Mouse (Mus musculus) urinary bladder, adult 2 months (tissue): ENCODE results near the gene Cdh23. TPM values are rescaled to one million over a fixed set of nuclear protein-coding genes. Genes with fewer than 3 reads are reported as not detected.

Source experiments
- DNase-seq: peaks from one replicate; pipeline ENCODE4 v3.0.0; 2022; ENCODE audit warnings: low spot score
- polyA plus RNA-seq: library from polyadenylated mRNA; depleted of rRNA; stranded (reverse); fragments of >200 nt; gene quantifications from 2 replicates; pipeline ENCODE4 v1.2.3, GENCODE M21; 2012; rRNA removed

Gene Cdh23
- polyA plus RNA-seq, 1 experiment, result 0.48 TPM

DNA sequence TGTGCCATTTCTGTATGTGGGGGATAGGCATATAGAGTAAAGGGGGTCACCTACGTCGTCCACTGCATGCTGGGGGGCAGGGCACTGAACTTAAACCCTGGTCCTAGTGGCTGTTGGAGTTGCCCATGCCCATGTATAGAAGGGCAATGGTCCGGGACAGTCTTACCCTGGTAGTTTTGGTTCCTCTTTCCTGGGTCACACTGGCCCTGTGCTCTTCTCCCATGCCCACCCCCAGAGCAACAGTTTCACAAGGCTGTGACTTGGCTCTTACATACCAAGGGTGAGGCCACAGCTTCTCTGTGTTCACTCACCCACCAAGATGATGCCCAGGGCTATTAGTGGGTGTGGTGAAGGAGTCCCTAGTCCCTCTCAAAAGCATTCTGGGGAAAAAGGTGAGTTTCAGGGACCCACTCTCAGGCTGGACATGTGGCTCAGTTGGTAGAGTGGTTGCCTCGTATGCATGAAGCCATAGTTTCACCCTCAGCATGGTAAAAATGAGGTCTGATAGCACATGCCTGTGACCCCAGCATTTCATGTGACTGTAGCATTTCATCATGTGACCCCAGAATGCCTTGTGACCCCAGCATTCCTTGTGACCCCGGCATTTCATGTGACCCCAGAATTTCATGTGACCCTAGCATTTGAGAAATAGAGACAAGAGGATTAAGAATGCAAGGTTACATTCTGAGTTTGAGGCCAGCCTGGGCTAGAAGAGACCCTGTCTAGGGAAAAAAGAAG, 435.6 kb downstream of the Cdh23 start:
- no peak for DNase-seq

DNA sequence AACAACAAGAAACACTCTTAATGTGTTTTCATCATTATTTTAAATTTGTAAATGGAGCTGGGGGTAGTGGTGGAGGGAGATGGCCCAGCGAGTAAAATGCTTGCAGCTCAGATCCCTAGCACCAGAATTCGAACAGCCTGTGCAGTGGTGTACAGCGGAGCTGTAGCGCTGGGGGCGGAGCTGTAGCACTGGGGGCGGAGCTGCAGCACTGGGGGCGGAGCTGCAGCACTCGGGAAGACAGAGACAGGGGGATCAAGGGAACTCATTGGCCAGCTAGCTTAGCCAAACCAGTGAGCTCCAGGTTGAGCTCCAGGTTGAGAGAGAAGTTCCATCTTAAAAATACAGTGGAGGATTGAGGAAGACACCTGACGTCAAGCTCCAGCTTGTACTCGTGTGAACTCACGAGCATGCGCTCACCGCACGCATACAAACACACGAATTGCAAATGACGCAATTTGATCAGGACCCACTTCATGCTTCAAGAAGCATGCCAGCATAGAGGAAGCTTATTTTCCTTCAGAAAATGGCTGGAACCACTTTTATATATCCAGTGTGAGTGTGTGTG, 438.9 kb downstream of the Cdh23 start:
- no peak for DNase-seq

DNA sequence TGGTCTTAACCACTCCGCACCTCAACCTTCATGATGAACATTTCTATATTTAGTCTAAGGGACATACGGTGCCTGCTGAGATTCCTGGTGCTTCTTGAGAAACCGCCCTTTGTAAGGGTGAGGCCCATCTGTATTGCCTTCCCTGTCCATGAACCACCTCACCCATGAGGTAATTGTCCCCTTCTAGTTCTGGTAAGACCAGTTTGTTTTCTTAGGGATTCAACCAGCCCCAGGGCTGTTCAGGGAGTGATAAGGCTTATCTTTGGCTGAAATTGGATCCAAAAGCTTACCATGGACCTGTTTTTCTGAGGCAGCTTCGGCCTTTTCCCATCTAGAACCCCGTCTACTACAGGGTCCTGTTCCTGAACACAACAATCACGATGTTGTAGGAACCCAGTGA, 440.2 kb downstream of the Cdh23 start:
- DNase-seq, result no peak

Other genes starting within 250 kb of the Cdh23 start
- gene Slc29a3, start 56.3 kb upstream of the Cdh23 start, polyA plus RNA-seq, result 5.5 and 7.8 TPM in 2 replicates
- 17.5 and 28.8 TPM in 2 replicates for gene Unc5b, start 135.1 kb upstream of the Cdh23 start, polyA plus RNA-seq